Mouse (Mus musculus): ENCODE measurements around the gene Lyrm9.

- TF ChIP-seq MEF2A (IDR thresholded peaks at IDR 0.05; ENCODE audit: borderline replicate concordance, low read depth, low read length) (no peak), EP300 (IDR thresholded peaks at IDR 0.05; ENCODE audit: low read length) (no peak)
These were observed 3.4 kb upstream of the Lyrm9 start for GRCm38 (mm10) chr11:78822792-78823498.

All from CH12.LX (cell line).